Comparison of ENCODE assay signal across 9 mouse cellular contexts in the genomic region with DNA sequence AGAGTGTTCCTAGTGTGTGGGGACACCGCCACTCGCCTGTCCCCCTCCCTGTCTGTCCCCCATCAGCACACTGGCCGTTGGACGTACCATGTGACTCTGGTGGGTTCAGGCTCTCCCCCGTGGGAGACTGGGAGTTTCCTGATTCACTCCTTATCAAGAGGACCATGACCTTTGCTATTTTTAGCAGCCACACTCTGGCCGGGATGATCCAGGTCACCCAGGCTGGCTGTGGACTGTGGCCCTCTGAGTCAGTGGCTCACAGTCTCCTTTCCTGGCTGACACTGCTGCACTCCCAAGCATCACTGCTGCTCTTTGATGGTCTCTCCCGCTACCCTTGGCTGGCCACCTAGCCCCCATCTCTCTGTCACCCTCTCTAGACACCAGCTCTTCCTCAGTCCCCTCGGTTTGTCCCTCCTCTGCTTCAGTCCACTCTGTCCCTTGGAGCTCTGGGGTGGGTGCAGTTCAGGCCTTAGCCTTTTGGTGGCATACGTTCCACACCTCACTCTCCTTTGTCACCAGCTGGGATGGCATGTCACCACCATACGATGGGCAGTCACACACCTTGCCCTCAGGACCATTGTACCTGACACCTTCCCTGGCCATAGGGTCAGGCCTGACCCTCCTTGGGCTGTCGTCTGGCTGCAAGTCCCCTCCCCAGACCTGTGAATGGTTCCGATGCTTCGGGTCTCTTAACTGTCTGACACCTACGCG.
A peak's percentile ranks its signal among the peaks of the same experiment; 100 is the strongest.
DNase-seq lines count a peak whose midpoint lies in the region; ATAC-seq lines count a peak whose summit lies in the region.
"Had no signal": no experiment of that assay in that cellular context is flagged by ENCODE, and none has a peak within 500 bp of the region (broad histone marks: within the 10 kb centered on the region; RNA-seq: fewer than 3 reads in every experiment).

No protein-coding gene starts in this region.

- H3K4me1 ChIP-seq in forebrain, embryonic 12.5 days: peaks cover 84% of the 10 kb centered on the region
- H3K4me1 ChIP-seq in hindbrain, embryonic 16.5 days (ENCODE audit: control insufficient read depth, insufficient read depth, low read depth, low read length): peaks cover 34% of the 10 kb centered on the region
- peaks cover 15% of the 10 kb centered on the region; the same call in 1 of the 2 replicates for H3K4me1 ChIP-seq in liver, embryonic 12.5 days

- H3K4me3 ChIP-seq in forebrain, embryonic 12.5 days (replicated peaks): no peak overlapping the region
- H3K4me3 ChIP-seq in hindbrain, embryonic 16.5 days (ENCODE audit: low read length): no peak overlapping the region
- H3K4me3 ChIP-seq in liver, embryonic 12.5 days: no peak overlapping the region
- H3K4me3 ChIP-seq: erythroblast, embryonic 14.5 days had no signal

- no peaks in the 10 kb centered on the region for H3K36me3 ChIP-seq in forebrain, embryonic 12.5 days (replicated peaks)
- no peaks in the 10 kb centered on the region for H3K36me3 ChIP-seq in hindbrain, embryonic 16.5 days (ENCODE audit: control insufficient read depth, insufficient read depth, low read length)
- no peaks in the 10 kb centered on the region for H3K36me3 ChIP-seq in liver, embryonic 12.5 days

- no peaks in the 10 kb centered on the region for H3K27me3 ChIP-seq in forebrain, embryonic 12.5 days
- no peaks in the 10 kb centered on the region for H3K27me3 ChIP-seq in hindbrain, embryonic 16.5 days (replicated peaks; ENCODE audit: control insufficient read depth, insufficient read depth, low read length)
- peaks cover 24% of the 10 kb centered on the region; the same call in 1 of the 2 replicates for H3K27me3 ChIP-seq in liver, embryonic 12.5 days (replicated peaks)

- ATAC-seq in forebrain, embryonic 12.5 days (ENCODE audit: low FRiP score): no peak
- peak; percentile 32; the same call in 1 of the 2 replicates for ATAC-seq in hindbrain, embryonic 16.5 days
- ATAC-seq in liver, embryonic 12.5 days: peak; percentile 55

- peak overlapping the region; percentile 81; the same call in 1 of the 2 replicates for H3K27ac ChIP-seq in forebrain, embryonic 12.5 days
- no peak overlapping the region for H3K27ac ChIP-seq in hindbrain, embryonic 16.5 days (ENCODE audit: low read depth, low read length)
- no peak overlapping the region for H3K27ac ChIP-seq in liver, embryonic 12.5 days

- H3K4me2 ChIP-seq in forebrain, embryonic 12.5 days: no peak overlapping the region
- no peak overlapping the region for H3K4me2 ChIP-seq in hindbrain, embryonic 16.5 days (ENCODE audit: low read length)
- H3K4me2 ChIP-seq in liver, embryonic 12.5 days: no peak overlapping the region

- H3K9me3 ChIP-seq in forebrain, embryonic 12.5 days: no peaks in the 10 kb centered on the region
- no peaks in the 10 kb centered on the region for H3K9me3 ChIP-seq in hindbrain, embryonic 16.5 days (ENCODE audit: control insufficient read depth, low read length)
- no peaks in the 10 kb centered on the region for H3K9me3 ChIP-seq in liver, embryonic 12.5 days (replicated peaks)

- intact Hi-C loops in gastrocnemius, postnatal 36 days (cut with DNase I): loop anchor here (2.0 to 5.0 kb wide), 2 partner anchors 57 to 91 kb away; a partner anchor contains a TSS

- 0 out of 2 replicates have a peak overlapping the region, but pooled peaks have one; percentile 5 for H3K9ac ChIP-seq in forebrain, embryonic 12.5 days
- peak overlapping the region; percentile 28; the same call in 1 of the 2 replicates for H3K9ac ChIP-seq in hindbrain, embryonic 16.5 days (ENCODE audit: low read depth, low read length)
- H3K9ac ChIP-seq in liver, embryonic 12.5 days: no peak overlapping the region

- WGBS in forebrain, embryonic 12.5 days: 57% methylated on average over 15 of the region's 15 CpGs
- 54% methylated on average over 15 of the region's 15 CpGs for WGBS in hindbrain, embryonic 16.5 days
- 33% methylated on average over 15 of the region's 15 CpGs for WGBS in liver, embryonic 12.5 days (ENCODE audit: insufficient replicate concordance)

- peak; percentile 33 for DNase-seq in gastrocnemius, adult 18-20 months (ENCODE audit: low spot score)
- no peak for DNase-seq in gastrocnemius, postnatal 36 days
- peak; percentile 71 for DNase-seq in adrenal gland, postnatal 14 days
- peak; percentile 42 for DNase-seq in neural tube, embryonic 10.5 days (ENCODE audit: extremely low spot score, low spot score)
- DNase-seq in spleen, postnatal 10 days (ENCODE audit: low spot score in 2 of 2): no peak

Comparison
In these comparisons a context has a peak if more than half of its experiments do, and no peak if none do; other contexts are left out.
1. DNase-seq: peak in gastrocnemius, adult 18-20 months (single experiment), adrenal gland, postnatal 14 days (single experiment) and neural tube, embryonic 10.5 days (single experiment); none in gastrocnemius, postnatal 36 days (0 of 2) and spleen, postnatal 10 days (0 of 2).